Mouse (Mus musculus) splenic B cell, adult 2 months (primary cell): ENCODE data around the gene Nfkbib.

Experiments
- DNase-seq: peaks from one replicate; pipeline ENCODE4 v3.0.0-alpha.2; 2011; ENCODE audit warnings: low read depth, low spot score
- H3K27me3 ChIP-seq: 2 replicates; pipeline ENCODE4 v1.6.1; 2012; ENCODE audit warnings: mild to moderate bottlenecking, low read length, moderate library complexity, mixed read lengths; ENCODE audit not compliant: control insufficient read depth, poor library complexity, insufficient read depth, severe bottlenecking
- H3K36me3 ChIP-seq: 2 replicates; pipeline ENCODE4 v1.6.1; 2012; ENCODE audit warnings: mild to moderate bottlenecking, low read length, moderate library complexity, mixed read lengths; ENCODE audit not compliant: control insufficient read depth, poor library complexity, insufficient read depth, severe bottlenecking

The Nfkbib gene

DNA sequence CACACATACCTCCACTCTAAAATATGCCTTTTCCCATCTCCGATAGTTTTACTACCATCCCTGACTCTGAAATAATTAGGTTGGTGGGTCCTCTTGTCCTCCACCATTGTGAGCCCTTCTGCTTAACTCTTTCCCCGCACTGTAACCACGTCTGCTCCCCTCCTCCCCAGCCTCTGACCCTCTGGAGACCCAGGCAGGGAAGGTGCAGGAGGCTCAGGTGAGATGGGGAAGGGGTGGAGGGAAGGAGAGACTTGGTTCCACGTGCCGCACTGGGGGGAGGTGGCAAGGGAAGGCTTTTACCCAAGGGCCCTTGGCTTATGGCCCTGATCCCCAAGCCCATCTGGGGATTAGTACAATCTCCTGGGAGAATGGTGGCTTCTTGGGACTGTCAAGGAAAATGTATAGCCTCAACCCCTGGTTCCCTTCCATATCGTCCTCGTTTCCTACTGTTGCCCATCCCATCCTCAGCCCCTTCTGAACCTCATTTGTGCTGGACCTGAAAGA is at the start of gene Nfkbib:
Gene Nfkbib, minus strand, starts transcription at position 51 of the 504 bp plus-strand sequence.
- Histone ChIP-seq H3K36me3 (no peaks in the 10 kb centered on the region; the same call in 1 of the 2 replicates), H3K27me3 (no peaks in the 10 kb centered on the region; the same call in 1 of the 2 replicates)
- no peak for DNase-seq

DNA sequence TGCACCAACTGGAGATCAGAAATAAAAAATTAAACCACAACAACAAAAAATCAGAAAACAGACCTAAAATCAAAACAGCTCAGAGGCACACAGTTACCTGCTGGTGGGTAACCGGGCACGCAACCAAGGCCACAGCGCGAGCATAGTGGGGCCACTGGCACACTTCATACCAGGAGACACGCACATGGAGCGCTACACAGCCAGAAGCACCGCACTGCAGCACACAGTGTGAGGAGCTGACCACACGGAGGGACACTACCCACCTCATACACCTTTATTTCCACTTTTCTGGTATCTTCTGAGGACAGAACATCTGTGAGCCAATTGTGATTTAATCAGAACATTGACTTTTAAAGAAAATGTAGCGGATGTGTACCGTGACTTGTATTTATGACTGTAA is 49.6 kb upstream of the Nfkbib start:
- no peak for DNase-seq
- Histone ChIP-seq H3K27me3 (no peaks in the 10 kb centered on the region), H3K36me3 (peaks cover 32% of the 10 kb centered on the region)

DNA sequence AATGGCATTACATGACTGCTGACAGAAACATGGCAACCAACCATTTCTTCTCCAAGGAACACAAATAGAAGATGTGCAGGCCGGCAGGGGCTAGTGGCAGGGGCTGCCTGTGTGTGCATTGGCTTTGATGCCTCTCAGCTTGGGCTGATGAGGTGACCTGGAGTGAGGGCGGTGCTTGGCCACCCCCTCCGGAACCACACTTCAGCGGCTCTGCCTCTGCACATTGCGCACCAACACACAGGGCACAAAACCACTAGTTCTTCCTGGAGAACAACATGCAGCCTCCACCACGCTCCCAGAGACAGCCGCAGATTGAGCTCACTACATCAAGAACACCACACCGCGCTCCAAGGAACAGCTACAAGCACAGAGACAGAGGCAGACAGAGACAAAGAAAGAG is 48.9 kb upstream of the Nfkbib start:
- DNase-seq, result peak; percentile 82
- H3K27me3 ChIP-seq, result no peaks in the 10 kb centered on the region

DNA sequence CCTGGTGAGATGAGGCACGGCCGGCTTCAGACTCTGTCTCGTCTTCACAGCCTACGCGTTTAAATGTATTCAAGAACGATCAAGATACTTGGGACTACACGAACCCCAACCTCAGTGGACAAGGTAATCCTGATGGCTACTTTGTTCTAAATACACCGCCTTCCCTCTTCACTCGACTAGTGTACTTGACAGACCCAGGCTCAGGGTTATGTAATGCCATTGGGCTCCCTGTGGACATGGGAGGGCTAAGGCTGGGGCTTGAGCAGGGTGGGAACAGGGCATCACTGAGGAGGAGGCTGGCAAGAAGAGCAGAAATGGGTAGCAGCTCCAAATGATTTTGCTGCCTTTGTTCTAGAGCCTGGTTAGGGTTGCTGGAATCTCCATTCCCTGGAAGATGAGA is 47.9 kb upstream of the Nfkbib start:
- Histone ChIP-seq H3K36me3 (peaks cover 23% of the 10 kb centered on the region), H3K27me3 (no peaks in the 10 kb centered on the region)
- DNase-seq, result no peak

More for the DNA sequence above, 48.9 kb upstream of the Nfkbib start:
- peaks cover 28% of the 10 kb centered on the region for H3K36me3 ChIP-seq

DNA sequence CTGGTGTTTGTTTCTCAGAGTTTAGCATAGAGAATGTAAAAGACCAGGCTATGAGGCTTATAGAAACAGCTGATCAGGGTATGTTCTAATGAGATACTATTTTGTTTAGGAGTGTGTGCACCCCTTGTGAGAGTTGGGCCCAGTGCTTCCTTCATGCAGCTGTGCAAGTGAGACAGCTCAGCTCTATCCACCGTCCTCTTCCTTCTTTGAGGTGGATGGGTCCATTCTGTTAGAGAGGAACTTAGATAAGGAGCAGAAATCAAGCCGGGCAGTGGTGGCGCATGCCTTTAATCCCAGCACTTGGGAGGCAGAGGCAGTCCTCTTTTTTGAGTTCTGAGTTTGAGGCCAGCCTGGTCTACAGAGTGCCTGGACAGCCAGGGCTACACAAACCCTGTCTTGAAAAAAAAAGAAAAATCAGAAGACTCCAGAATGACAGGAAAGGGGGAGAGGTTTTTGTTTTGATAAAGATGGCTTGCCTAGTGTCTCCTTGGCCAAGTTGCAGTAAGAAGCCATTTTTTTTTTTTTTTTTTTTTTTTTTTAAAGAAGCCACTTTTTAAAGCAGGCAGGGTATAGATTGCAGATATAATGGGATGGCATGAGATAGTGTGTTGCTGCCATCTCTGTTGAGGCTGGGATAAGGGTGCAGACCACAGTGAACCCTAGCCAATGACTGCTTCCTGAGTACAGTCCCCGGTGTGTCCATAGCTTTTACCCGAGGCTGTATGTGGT is 47.2 kb upstream of the Nfkbib start:
- Histone ChIP-seq H3K36me3 (peaks cover 21% of the 10 kb centered on the region), H3K27me3 (no peaks in the 10 kb centered on the region)
- no peak for DNase-seq

DNA sequence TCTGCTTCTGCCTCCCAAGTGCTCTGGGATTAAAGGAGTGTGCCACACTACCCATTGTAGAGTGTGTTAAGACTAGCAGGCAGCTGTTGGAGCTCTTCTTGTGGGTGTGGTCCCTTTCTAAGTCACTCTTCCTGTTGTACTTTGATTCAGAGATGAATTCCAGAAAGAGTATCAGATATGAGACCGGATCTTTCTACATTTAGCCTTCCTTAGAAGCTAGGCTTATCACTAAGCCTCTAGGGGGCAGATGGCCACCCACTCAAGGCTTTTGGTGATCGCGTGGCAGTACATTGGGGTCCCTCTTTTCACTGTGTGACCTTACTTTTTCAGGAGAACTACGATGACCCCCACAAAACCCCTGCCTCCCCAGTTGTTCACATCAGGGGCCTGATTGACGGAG is 45.6 kb upstream of the Nfkbib start:
- peaks cover 20% of the 10 kb centered on the region for H3K36me3 ChIP-seq
- no peak for DNase-seq
- no peaks in the 10 kb centered on the region for H3K27me3 ChIP-seq

DNA sequence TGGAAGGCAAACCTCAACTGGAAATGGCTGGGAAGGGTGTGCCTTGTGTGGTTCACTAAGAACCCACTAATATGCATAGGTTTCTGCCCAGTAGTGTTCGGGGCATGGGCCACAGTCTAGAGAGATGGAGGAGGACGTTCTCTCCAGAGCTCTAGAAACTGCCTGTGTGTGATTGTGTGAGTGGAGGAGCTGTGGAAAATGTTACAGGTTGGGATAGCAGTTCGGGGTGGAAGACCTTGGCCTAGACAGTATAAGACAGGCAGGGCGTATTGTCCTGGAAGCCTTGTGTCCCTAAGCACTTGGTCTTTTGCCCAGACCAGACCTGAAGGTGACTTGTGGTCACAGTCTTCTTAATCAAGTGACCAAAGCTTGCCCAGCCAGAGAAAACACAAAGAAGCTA is 45.1 kb upstream of the Nfkbib start:
- Histone ChIP-seq H3K27me3 (no peaks in the 10 kb centered on the region), H3K36me3 (peaks cover 19% of the 10 kb centered on the region)
- DNase-seq, result no peak

DNA sequence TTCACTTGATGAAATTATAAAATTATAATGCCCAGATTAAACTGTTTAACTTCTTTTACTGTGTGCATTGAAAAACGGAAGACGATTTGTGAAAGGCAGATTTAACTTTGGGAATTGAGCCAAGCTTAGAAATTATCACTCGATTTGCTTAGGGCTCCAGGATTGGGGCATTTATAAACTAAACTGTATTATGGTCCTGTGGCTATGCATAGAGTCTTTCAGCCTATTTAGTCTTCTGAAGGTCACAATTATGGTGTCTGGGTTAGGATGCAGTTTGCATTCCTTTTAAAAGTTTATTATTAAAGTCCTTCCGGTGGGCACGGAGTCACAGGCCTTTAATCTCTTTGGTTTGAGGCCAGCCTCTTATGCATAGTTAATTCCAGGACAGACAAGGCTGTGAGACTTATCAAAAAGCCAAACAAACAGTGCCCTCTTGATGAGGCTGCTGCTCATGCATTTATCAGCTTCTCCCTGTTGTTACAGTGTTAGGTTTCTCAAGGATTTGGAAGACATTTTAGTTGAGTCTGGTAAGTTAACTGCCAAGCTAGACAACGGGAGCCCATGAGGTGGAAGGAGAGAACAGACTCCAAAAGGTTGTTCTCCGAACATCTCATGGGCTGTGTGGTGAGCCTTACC is 44.4 kb upstream of the Nfkbib start:
- no peaks in the 10 kb centered on the region for H3K27me3 ChIP-seq
- no peak for DNase-seq
- peaks cover 19% of the 10 kb centered on the region for H3K36me3 ChIP-seq

DNA sequence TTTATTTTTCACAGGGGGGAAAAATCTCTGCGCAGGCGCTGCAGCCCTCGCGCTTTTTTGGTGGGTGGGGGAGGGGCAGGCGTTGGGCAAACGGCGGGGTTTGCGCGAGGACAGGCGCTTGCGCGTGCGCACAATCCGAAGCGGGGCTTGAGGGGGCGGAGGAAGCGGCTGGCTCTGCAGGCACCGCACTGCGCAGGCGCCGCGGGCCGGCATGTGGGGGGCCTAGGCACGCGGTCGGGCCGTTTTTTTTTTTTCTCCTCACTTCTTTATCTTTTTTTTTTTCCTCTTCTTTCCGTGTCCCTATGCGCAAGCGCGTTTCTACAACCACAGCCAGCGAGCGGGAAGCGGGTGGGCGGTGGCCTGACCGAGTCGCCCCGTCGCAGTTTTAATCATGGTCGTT is 43.9 kb upstream of the Nfkbib start:
- Histone ChIP-seq H3K36me3 (peaks cover 16% of the 10 kb centered on the region), H3K27me3 (no peaks in the 10 kb centered on the region)
- DNase-seq, result peak; percentile 97

DNA sequence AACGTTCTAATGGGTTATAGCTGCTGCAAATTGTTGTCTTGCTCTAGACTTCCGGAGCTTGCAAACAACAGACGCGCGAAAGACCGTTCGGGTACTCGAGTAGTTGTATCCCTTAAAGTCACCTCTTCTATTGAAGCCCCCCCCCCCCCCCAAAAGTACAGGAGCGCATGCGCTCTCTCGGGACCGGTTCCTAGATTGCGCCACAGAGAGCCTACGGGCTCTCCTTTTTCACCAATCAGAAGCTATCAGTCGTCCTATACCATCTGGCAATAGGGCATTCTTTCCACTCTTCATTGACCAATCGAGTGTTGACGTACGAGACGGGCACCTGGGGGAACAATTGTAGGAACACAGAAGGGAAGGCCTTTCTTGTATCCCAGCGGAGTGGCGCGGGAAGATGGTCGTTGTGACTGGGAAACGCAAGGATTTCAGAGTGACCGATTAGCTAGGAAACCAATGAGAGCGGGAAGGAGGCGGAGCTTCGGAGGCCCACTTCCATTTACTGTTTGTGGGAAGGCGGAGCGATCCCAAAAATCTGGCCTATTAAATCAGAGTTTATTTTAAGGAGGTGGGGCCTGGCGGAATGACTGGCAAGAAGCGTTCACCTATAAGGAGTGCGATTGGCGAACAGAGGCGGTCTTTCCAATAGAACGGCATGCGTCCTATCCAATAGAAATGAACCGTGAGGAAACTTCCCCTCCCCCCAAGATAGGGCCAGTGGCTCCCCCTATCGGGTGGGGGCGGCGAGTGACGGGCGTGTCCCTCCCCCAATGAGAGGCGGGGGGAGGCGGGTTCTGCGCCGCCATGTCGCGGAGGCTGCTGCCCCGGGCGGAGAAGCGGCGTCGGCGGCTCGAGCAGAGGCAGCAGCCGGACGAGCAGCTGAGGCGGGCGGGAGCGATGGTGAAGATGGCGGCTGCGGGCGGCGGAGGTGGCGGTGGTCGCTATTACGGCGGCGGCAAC is 43.1 kb upstream of the Nfkbib start:
- H3K36me3 ChIP-seq, result peaks cover 16% of the 10 kb centered on the region

DNA sequence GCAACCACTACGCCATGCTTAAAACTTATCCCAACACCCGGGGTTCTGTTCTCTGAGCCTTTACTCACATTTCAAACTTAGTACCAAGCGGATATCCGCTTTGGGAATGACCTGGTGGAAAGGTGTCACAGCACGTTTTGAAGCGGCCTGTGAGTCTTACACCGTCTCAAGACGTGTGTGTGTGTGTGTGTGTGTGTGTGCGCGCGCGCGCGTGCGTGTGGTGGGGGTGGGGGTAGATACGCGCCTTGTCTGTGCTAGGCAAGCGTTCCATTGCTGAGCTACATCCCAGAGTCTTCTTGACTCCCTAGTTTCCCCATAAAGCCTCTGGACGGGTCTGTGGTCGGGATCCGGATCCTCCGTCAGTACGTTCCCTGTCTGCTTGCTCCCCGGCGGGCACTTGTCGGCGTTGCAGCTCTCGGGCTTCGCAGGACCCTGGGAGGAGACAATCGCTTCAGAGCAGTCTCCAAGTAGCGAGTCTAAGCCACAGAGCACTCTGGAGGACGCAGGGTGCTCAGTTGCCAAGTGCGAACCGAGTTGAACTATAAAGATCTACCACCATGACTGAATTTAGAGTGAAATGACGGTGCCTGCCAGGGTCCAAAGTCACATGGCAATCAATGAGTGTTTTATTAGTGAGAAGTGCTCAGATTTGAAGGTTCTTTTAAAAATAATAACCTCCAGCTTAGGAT is 42.2 kb upstream of the Nfkbib start:
- DNase-seq, result peak; percentile 77
- Histone ChIP-seq H3K36me3 (peaks cover 11% of the 10 kb centered on the region), H3K27me3 (no peaks in the 10 kb centered on the region)

More for the DNA sequence above, 43.1 kb upstream of the Nfkbib start:
- no peaks in the 10 kb centered on the region for H3K27me3 ChIP-seq
- DNase-seq, result peak; percentile 98

DNA sequence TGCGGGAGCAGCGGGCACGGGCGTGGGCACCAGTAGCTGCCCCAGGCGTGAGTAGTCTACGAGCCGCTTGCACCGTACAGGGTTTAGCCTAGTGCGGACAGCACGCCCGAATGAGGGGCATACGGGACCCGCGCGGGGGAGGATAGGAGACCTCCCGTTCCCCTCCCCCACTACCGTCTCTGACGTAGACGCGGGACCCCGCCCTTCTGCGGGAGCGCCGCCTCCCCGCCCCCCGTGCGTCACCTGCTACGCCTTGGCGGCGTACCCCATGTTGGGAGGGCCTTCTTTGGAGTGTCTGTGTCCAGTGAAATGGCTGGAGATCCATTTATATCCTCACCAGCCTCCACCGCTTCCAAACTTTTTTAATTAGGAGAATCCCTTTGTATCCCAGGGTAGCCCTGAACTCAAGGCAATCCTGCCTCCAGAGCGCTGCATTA is 41.7 kb upstream of the Nfkbib start:
- no peaks in the 10 kb centered on the region for H3K27me3 ChIP-seq
- peak; percentile 95 for DNase-seq
- peaks cover 7% of the 10 kb centered on the region for H3K36me3 ChIP-seq

DNA sequence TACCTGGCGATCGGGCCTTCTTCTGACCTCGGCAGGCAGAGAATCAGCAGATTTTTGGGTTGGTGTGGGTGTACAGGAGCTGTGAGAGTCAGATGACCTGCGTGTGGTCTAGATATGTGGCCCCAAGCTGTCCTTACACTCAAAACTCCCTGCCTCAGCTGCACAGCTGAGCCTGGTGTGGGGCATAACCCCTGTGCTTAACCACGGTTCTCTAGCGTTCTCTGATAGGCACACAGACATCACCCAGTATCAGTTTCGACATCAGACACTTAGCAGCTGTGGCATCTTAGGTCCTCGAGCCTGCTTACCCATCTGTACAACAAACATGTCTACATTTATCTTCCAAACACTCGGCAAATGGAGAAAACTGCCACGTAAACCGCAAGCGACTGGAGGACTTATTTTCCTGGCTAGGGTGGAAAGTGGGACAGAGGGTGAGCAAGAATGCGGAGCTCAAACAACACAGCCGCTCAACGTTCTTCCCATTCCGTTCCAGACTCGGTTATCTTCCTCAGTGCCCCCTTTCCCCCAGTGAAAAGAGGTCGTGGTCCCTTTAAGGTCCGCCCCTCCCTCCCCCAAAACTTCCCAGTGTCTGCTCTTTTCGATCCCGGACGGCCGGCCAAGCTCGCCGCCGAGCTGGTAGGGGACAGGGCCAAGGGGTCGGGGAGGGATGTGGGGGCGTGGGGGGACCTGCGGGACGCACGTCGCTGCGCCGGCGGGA is 41.1 kb upstream of the Nfkbib start, which contains the start of gene Hnrnpl:
Gene Hnrnpl, plus strand, starts transcription at position 321 of the 721 bp plus-strand sequence.
- DNase-seq, result peak; percentile 79
- Histone ChIP-seq H3K27me3 (no peaks in the 10 kb centered on the region), H3K36me3 (peaks cover 2% of the 10 kb centered on the region; the same call in 1 of the 2 replicates)
